Mouse (Mus musculus) midbrain, embryonic 11.5 days (tissue): ENCODE data around the gene Mark4. TPM values are rescaled to one million over a fixed set of nuclear protein-coding genes. Genes with fewer than 3 reads are reported as not detected.

ENCODE experiments used
- ATAC-seq: fragments of 200-750 bp; cut with Nextera tagmentation; 2 replicates; pipeline ENCODE4 v1.8.0; 2017; ENCODE audit warnings: moderate TSS enrichment, moderate library complexity; ENCODE audit not compliant: low FRiP score
- DNase-seq: peaks from one replicate; pipeline ENCODE4 v3.0.0; 2015; ENCODE audit warnings: low spot score; ENCODE audit errors: missing footprints
- H3K27ac ChIP-seq: fragments of 300-500 bp; sonication (generic); 2 replicates; pipeline ENCODE4 v1.5.1; 2014; ENCODE audit warnings: low read depth, low read length
- H3K27me3 ChIP-seq: fragments of 300-500 bp; sonication (generic); 2 replicates; pipeline ENCODE4 v1.6.1; 2014; ENCODE audit warnings: mild to moderate bottlenecking, low read length, moderate library complexity, mixed read lengths; ENCODE audit not compliant: control insufficient read depth, insufficient read depth
- H3K36me3 ChIP-seq: fragments of 300-500 bp; sonication (generic); 2 replicates; pipeline ENCODE4 v1.6.1; 2014; ENCODE audit warnings: mild to moderate bottlenecking, low read length, moderate library complexity, mixed read lengths; ENCODE audit not compliant: control insufficient read depth, insufficient read depth
- H3K4me1 ChIP-seq: fragments of 300-500 bp; sonication (generic); 2 replicates; pipeline ENCODE4 v1.6.1; 2014; ENCODE audit warnings: low read length; ENCODE audit not compliant: control insufficient read depth, insufficient read depth
- H3K4me2 ChIP-seq: fragments of 300-500 bp; sonication (generic); 2 replicates; pipeline ENCODE4 v1.6.1; 2014; ENCODE audit warnings: mild to moderate bottlenecking, moderate library complexity
- H3K4me3 ChIP-seq: fragments of 300-500 bp; sonication (generic); 2 replicates; pipeline ENCODE4 v1.5.1; 2014; ENCODE audit warnings: low read depth, low read length
- H3K9ac ChIP-seq: fragments of 300-500 bp; sonication (generic); 2 replicates; pipeline ENCODE4 v1.6.1; 2014; ENCODE audit warnings: low read length
- H3K9me3 ChIP-seq: fragments of 300-500 bp; sonication (generic); 2 replicates; pipeline ENCODE4 v1.6.1; 2016; ENCODE audit warnings: low read length; ENCODE audit not compliant: control insufficient read depth
- WGBS: fragments of 180-500 bp; shearing (Covaris S2); extraction: QIAGEN DNeasy Blood & Tissue Kit; methylation state at CpG from one replicate; pipeline ENCODE4 v1.1.7; 2014; 5-methylcytosine and 5-hydroxymethylcytosine counted together
- polyA plus RNA-seq: library from polyadenylated mRNA; unstranded; fragments of >200 nt; fragmentation: Nextera tagmentation; extraction: Ambion mirVana; gene quantifications from 2 replicates; pipeline ENCODE4 v1.2.1, GENCODE M21; 2014

Mark4 gene
- polyA plus RNA-seq, 1 experiment from 2014 or later = 10.7 TPM

- H3K36me3 ChIP-seq = no peaks in the 10 kb centered on the region
- H3K27ac ChIP-seq = no peak within 1 kb of the TSS
- peaks cover 6% of the 10 kb centered on the region for H3K4me1 ChIP-seq
- H3K4me3 ChIP-seq = no peak within 1 kb of the TSS
- H3K9me3 ChIP-seq = no peaks in the 10 kb centered on the region
- 23% methylated on average over 6 of the region's 6 CpGs for WGBS
- no peak within 1 kb of the TSS for H3K4me2 ChIP-seq
- DNase-seq = no peak
- ATAC-seq = no peak
- no peak within 1 kb of the TSS for H3K9ac ChIP-seq
- H3K27me3 ChIP-seq = no peaks in the 10 kb centered on the region; the same call in 1 of the 2 replicates
Measured at GRCm38 (mm10) chr7:19462884-19463381, 4.3 kb upstream of the Mark4 start, which contains the start of gene Exoc3l2. Gene Exoc3l2 (plus strand): TSS chr7:19463331.

DNA sequence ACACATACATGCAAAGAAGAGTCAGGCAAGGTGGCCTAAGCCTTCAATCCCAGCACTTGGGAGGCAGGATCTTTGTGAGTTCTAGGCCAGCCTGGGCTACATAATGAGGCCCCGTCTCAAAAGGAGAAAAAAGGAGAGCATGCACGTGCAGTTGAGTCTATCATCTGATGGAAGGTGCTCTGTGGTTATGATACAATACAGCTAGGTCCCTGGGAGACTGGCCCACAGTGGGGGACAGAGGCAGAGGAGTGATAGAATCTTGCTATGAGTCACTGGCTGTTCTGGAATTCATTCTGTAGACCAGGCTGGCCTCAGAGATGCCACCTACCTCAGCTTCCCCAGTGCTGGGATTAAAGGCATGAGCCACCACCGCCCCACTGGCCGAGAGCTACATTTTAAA, 3.8 kb upstream of the Mark4 start:
- 55% methylated on average over 4 of the region's 4 CpGs for WGBS

GRCm38 (mm10) chr7:19461488-19461887, 2.9 kb upstream of the Mark4 start:
- no peak overlapping the region for H3K4me2 ChIP-seq

More for the DNA sequence above, 3.8 kb upstream of the Mark4 start:
- no peaks in the 10 kb centered on the region for H3K9me3 ChIP-seq
- no peak overlapping the region for H3K27ac ChIP-seq
- H3K9ac ChIP-seq = no peak overlapping the region
- no peak for ATAC-seq
- H3K4me3 ChIP-seq = no peak overlapping the region
- DNase-seq = no peak
- H3K27me3 ChIP-seq = no peaks in the 10 kb centered on the region; the same call in 1 of the 2 replicates
- H3K36me3 ChIP-seq = no peaks in the 10 kb centered on the region
- H3K4me2 ChIP-seq = no peak overlapping the region
- peaks cover 10% of the 10 kb centered on the region for H3K4me1 ChIP-seq

GRCm38 (mm10) chr7:19460500-19460899, 1.9 kb upstream of the Mark4 start:
- 81% methylated on average over 1 of the region's 1 CpGs for WGBS

More at GRCm38 (mm10) chr7:19461488-19461887, 2.9 kb upstream of the Mark4 start:
- H3K9me3 ChIP-seq = no peaks in the 10 kb centered on the region
- 7% methylated on average over 6 of the region's 6 CpGs for WGBS
- no peaks in the 10 kb centered on the region for H3K36me3 ChIP-seq
- no peaks in the 10 kb centered on the region; the same call in 1 of the 2 replicates for H3K27me3 ChIP-seq
- H3K27ac ChIP-seq = no peak overlapping the region
- no peak overlapping the region for H3K9ac ChIP-seq
- no peak overlapping the region for H3K4me3 ChIP-seq
- peaks cover 16% of the 10 kb centered on the region for H3K4me1 ChIP-seq
- DNase-seq (peak; percentile 99), ATAC-seq (no peak)

GRCm38 (mm10) chr7:19459144-19459870, 686 bp upstream of the Mark4 start:
- no peaks in the 10 kb centered on the region for H3K9me3 ChIP-seq
- DNase-seq (no peak), ATAC-seq (no peak)
- peak overlapping the region; percentile 73 for H3K4me3 ChIP-seq
- H3K4me1 ChIP-seq = peaks cover 12% of the 10 kb centered on the region
- H3K4me2 ChIP-seq = peak overlapping the region; percentile 86
- peak overlapping the region; percentile 73 for H3K9ac ChIP-seq
- 26% methylated on average over 6 of the region's 6 CpGs for WGBS
- peak overlapping the region; percentile 30; the same call in 1 of the 2 replicates for H3K27ac ChIP-seq
- H3K27me3 ChIP-seq = no peaks in the 10 kb centered on the region
- H3K36me3 ChIP-seq = no peaks in the 10 kb centered on the region

More at GRCm38 (mm10) chr7:19460500-19460899, 1.9 kb upstream of the Mark4 start:
- Histone ChIP-seq H3K4me3 (no peak overlapping the region), H3K9ac (no peak overlapping the region), H3K4me2 (no peak overlapping the region), H3K36me3 (no peaks in the 10 kb centered on the region), H3K27ac (no peak overlapping the region), H3K27me3 (no peaks in the 10 kb centered on the region), H3K9me3 (no peaks in the 10 kb centered on the region), H3K4me1 (peaks cover 16% of the 10 kb centered on the region)
- DNase-seq (no peak), ATAC-seq (no peak)

- peak; percentile 95 for DNase-seq
- H3K4me3 ChIP-seq = peak overlapping the region; percentile 73
- H3K4me1 ChIP-seq = peaks cover 12% of the 10 kb centered on the region
- H3K36me3 ChIP-seq = no peaks in the 10 kb centered on the region
- H3K27me3 ChIP-seq = no peaks in the 10 kb centered on the region
- peak; percentile 83 for ATAC-seq
- whole genome bisulfite sequencing = 0% methylated on average over 28 of the region's 31 CpGs
- H3K27ac ChIP-seq = peak overlapping the region; percentile 72
- peak overlapping the region; percentile 73 for H3K9ac ChIP-seq
- H3K4me2 ChIP-seq = peak overlapping the region; percentile 86
- no peaks in the 10 kb centered on the region for H3K9me3 ChIP-seq
Measured at GRCm38 (mm10) chr7:19458072-19458486, 542 bp downstream of the Mark4 start.

DNA sequence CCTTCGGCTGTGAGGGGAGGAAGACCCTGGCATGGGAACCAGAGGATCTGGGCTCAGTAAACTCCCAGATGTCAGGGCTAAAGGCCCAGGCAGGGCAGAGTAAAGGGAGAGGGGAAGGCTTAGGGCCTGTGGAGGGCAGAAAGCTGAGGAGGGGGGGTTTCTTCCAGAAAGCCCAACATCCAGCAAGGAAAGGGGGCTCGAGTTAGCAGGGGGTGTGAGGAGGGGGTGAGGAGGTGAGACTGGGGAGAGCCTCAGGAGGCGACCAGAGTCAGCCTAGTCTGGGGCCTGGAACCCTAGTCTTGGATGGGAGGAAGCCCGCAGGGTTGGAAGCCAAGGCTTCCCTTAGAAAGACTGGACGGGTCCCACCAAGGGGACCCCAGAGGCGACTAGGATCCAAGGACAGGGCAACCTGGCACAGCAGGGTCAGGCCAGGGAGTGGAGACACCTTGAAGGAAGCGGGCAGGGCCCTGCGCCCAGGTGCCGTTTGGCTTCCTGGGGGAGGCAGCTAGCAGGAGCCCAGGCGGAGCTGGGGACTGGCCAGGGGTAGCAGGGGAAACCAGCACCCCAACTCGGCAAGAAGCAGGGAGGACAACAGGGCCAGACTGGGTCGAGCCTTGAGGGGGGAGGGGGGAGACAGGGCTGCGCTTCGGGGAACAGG, 1.1 kb downstream of the Mark4 start:
- H3K4me2 ChIP-seq = peak overlapping the region; percentile 86
- H3K9ac ChIP-seq = peak overlapping the region; percentile 73
- no peaks in the 10 kb centered on the region for H3K9me3 ChIP-seq
- H3K4me1 ChIP-seq = peaks cover 12% of the 10 kb centered on the region
- ATAC-seq = no peak
- H3K4me3 ChIP-seq = peak overlapping the region; percentile 73
- no peaks in the 10 kb centered on the region for H3K27me3 ChIP-seq
- H3K27ac ChIP-seq = peak overlapping the region; percentile 72; the same call in 1 of the 2 replicates
- peak; percentile 93 for DNase-seq
- no peaks in the 10 kb centered on the region for H3K36me3 ChIP-seq
- WGBS = 10% methylated on average over 14 of the region's 14 CpGs

GRCm38 (mm10) chr7:19456628-19457027, 2.0 kb downstream of the Mark4 start:
- H3K4me2 ChIP-seq = no peak overlapping the region
- no peak overlapping the region for H3K4me3 ChIP-seq
- no peaks in the 10 kb centered on the region for H3K27me3 ChIP-seq
- H3K9ac ChIP-seq = no peak overlapping the region
- H3K27ac ChIP-seq = no peak overlapping the region
- no peaks in the 10 kb centered on the region for H3K9me3 ChIP-seq
- WGBS = 93% methylated on average over 7 of the region's 7 CpGs
- H3K36me3 ChIP-seq = peaks cover 3% of the 10 kb centered on the region; the same call in 1 of the 2 replicates
- H3K4me1 ChIP-seq = peaks cover 12% of the 10 kb centered on the region
- DNase-seq (no peak), ATAC-seq (no peak)
